Mouse (Mus musculus) mouse embryonic stem cell (cell line): ENCODE measurements around the gene Swsap1.

Experiments
- in situ Hi-C, 2 experiments: fragments of 300-500 bp; cut with MboI; formaldehyde crosslinking; loops; 1 replicate in 1 of 2; 3 replicates in 1 of 2; pipeline ENCODE4 v1.14.3; 2019 to 2020; ENCODE audit warnings: low sequenced_read_pairs in 2 of 2, low pct_unique_long_range_greater_than_20kb in 1 of 2, mixed read lengths in 1 of 2; ENCODE audit not compliant: unreplicated experiment in 1 of 2

Gene Swsap1

GRCm38 (mm10) chr9:21932445-21933137 lies 23.0 kb upstream of the Swsap1 start:
- in situ Hi-C loops, result no loop called here

GRCm38 (mm10) chr9:21934021-21934420 lies 21.5 kb upstream of the Swsap1 start:
- in situ Hi-C loops, result no loop called here

- in situ Hi-C loops, result no loop called here
Measured at GRCm38 (mm10) chr9:21935466-21936131, 20.0 kb upstream of the Swsap1 start.

- in situ Hi-C loops, result no loop called here
Measured at GRCm38 (mm10) chr9:21936692-21937570, 18.6 kb upstream of the Swsap1 start, which contains the start of gene Plppr2. Gene Plppr2, plus strand, starts transcription at chr9:21937033.

- in situ Hi-C loops, result no loop called here
Measured at GRCm38 (mm10) chr9:21937711-21938175, 17.8 kb upstream of the Swsap1 start.

- in situ Hi-C loops, result no loop called here
Measured at GRCm38 (mm10) chr9:21938234-21938855, 17.2 kb upstream of the Swsap1 start.

GRCm38 (mm10) chr9:21943046-21943445 lies 12.5 kb upstream of the Swsap1 start:
- in situ Hi-C loops, result no loop called here

- in situ Hi-C loops, result no loop called here
Measured at GRCm38 (mm10) chr9:21943638-21944037, 11.9 kb upstream of the Swsap1 start.

- in situ Hi-C loops, result no loop called here
Measured at GRCm38 (mm10) chr9:21944267-21944666, 11.3 kb upstream of the Swsap1 start.

- in situ Hi-C loops, result no loop called here
Measured at GRCm38 (mm10) chr9:21947540-21948130, 7.9 kb upstream of the Swsap1 start.

- in situ Hi-C loops, result no loop called here
Measured at GRCm38 (mm10) chr9:21948146-21948545, 7.4 kb upstream of the Swsap1 start.

- in situ Hi-C loops, result no loop called here
Measured at GRCm38 (mm10) chr9:21948790-21949189, 6.8 kb upstream of the Swsap1 start.

- in situ Hi-C loops, result no loop called here
Measured at GRCm38 (mm10) chr9:21950322-21950721, 5.2 kb upstream of the Swsap1 start.

- in situ Hi-C loops, result no loop called here
Measured at GRCm38 (mm10) chr9:21951977-21952376, 3.6 kb upstream of the Swsap1 start.

- in situ Hi-C loops, result no loop called here
Measured at GRCm38 (mm10) chr9:21953600-21953999, 2.0 kb upstream of the Swsap1 start.

GRCm38 (mm10) chr9:21954635-21955034 lies 920 bp upstream of the Swsap1 start:
- in situ Hi-C loops, result no loop called here

- in situ Hi-C loops, result no loop called here
Measured at GRCm38 (mm10) chr9:21955225-21955569, 358 bp upstream of the Swsap1 start.

- in situ Hi-C loops, result no loop called here
Measured at GRCm38 (mm10) chr9:21958372-21958771, 2.8 kb downstream of the Swsap1 start.
